Mouse (Mus musculus) liver, embryonic 14.5 days (tissue): ENCODE results near the gene Wdr48. TPM values are rescaled to one million over a fixed set of nuclear protein-coding genes. Genes with fewer than 3 reads are reported as not detected.

ENCODE experiments used
- ATAC-seq: fragments of 200-750 bp; cut with Nextera tagmentation; 2 replicates; pipeline ENCODE4 v1.8.0; 2017; ENCODE audit warnings: moderate number of reproducible peaks, mild to moderate bottlenecking, moderate library complexity; ENCODE audit not compliant: insufficient read depth
- DNase-seq, 3 experiments: peaks; one replicate each; pipeline ENCODE4 v3.0.0-alpha.2; 2012 to 2013; ENCODE audit warnings: low read depth in 3 of 3, low spot score in 3 of 3
- H3K27ac ChIP-seq: fragments of 300-500 bp; sonication (generic); 2 replicates; pipeline ENCODE4 v1.5.1; 2014; ENCODE audit warnings: moderate library complexity, mild to moderate bottlenecking, control low read depth, inconsistent platforms
- H3K27me3 ChIP-seq: fragments of 300-500 bp; sonication (generic); 2 replicates; pipeline ENCODE4 v1.6.1; 2014; ENCODE audit warnings: mild to moderate bottlenecking, low read length, moderate library complexity; ENCODE audit not compliant: control insufficient read depth, insufficient read depth
- H3K36me3 ChIP-seq: fragments of 300-500 bp; sonication (generic); replicated peaks from 2 replicates; pipeline ENCODE4 v1.6.1; 2014; ENCODE audit warnings: low read depth; ENCODE audit not compliant: control insufficient read depth, insufficient read depth
- H3K4me1 ChIP-seq, 2 experiments: fragments of 200-500 bp in 1 of 2; fragments of 300-500 bp in 1 of 2; sonication (generic) in 1 of 2; replicated peaks; 2 replicates each; pipeline ENCODE4 v1.6.1; 2012 to 2014; ENCODE audit warnings: antibody characterized with exemption in 1 of 2, inconsistent platforms in 1 of 2, low read length in 1 of 2; ENCODE audit not compliant: control insufficient read depth in 2 of 2, insufficient read depth in 2 of 2
- H3K4me2 ChIP-seq: fragments of 300-500 bp; sonication (generic); 2 replicates; pipeline ENCODE4 v1.6.1; 2014; ENCODE audit warnings: low read depth, mild to moderate bottlenecking, control low read depth, moderate library complexity
- H3K4me3 ChIP-seq, 2 experiments: fragments of 200-500 bp in 1 of 2; fragments of 300-500 bp in 1 of 2; sonication (generic) in 1 of 2; 2 replicates each; pipeline ENCODE4 v1.5.1; 2012 to 2014; ENCODE audit warnings: low read depth in 2 of 2, low read length in 2 of 2, mild to moderate bottlenecking in 2 of 2, control low read depth in 1 of 2, inconsistent platforms in 1 of 2, moderate library complexity in 1 of 2; ENCODE audit not compliant: insufficient read depth in 1 of 2
- H3K9ac ChIP-seq: fragments of 300-500 bp; sonication (generic); replicated peaks from 2 replicates; pipeline ENCODE4 v1.6.1; 2014; ENCODE audit warnings: mild to moderate bottlenecking, control low read depth, moderate library complexity
- H3K9me3 ChIP-seq: fragments of 300-500 bp; sonication (generic); 2 replicates; pipeline ENCODE4 v1.6.1; 2016; ENCODE audit warnings: low read length, mixed read lengths; ENCODE audit not compliant: control insufficient read depth
- CTCF ChIP-seq: IDR thresholded peaks from 2 replicates; pipeline ENCODE4 v1.5.1; 2016; ENCODE audit warnings: antibody characterized with exemption, low read depth, control low read depth
- EP300 ChIP-seq: IDR thresholded peaks from 2 replicates; pipeline ENCODE4 v1.6.1; 2016; ENCODE audit warnings: antibody characterized with exemption, low read depth
- WGBS: fragments of 180-500 bp; shearing (Covaris S2); extraction: QIAGEN DNeasy Blood & Tissue Kit; methylation state at CpG from one replicate; pipeline ENCODE4 v1.1.7; 2014; ENCODE audit not compliant: insufficient replicate concordance; 5-methylcytosine and 5-hydroxymethylcytosine counted together
- polyA plus RNA-seq, 2 experiments: library from polyadenylated mRNA; depleted of rRNA in 1 of 2; stranded (reverse) in 1 of 2; unstranded in 1 of 2; fragments of >200 nt; fragmentation: Nextera tagmentation in 1 of 2; extraction: Ambion mirVana in 1 of 2; gene quantifications; 2 replicates each; pipeline versions ENCODE4 v1.2.1 to v1.2.3; 2012 to 2014

Gene Wdr48
- polyA plus RNA-seq, 2 experiments: 16.1 to 20.6 TPM

DNA sequence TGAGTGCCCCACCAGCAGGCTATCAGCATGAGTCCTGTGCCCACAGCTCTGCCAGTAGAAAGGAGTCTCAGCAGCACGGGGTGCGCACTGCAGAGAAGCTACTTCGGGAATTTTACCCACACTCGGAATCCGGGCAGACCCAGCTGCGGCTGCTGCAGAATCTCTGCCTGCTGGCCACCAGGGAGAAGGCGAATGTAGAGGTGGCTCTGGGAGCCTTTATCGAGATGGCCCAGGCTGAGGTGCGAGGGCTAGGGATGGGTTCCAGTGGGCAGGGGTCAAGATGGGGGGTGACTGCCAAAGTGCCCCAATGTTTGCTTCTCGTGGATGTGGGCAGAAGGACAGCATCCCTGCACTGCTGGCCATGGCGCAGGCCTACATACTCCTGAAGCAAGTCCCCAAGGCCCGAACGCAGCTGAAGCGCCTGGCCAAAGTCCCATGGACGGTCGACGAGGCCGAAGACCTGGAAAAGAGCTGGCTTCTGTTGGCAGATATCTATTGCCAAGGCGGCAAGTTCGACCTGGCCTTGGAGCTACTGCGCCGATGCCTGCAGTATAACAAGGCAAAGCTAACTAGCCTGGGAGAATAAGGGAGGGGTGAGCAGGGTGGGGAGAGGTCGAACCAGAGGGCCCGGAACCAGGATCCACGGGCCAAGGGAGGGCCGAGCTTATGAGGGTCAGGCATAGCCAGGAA, 71.7 kb downstream of the Wdr48 start:
- no peaks in the 10 kb centered on the region for H3K9me3 ChIP-seq
- DNase-seq (no peak), ATAC-seq (no peak)
- no peaks in the 10 kb centered on the region for H3K36me3 ChIP-seq
- no peak overlapping the region for H3K27ac ChIP-seq
- peaks cover 0 to 5% of the 10 kb centered on the region in 2 experiments; a peak in 2 of 4 replicates for H3K4me1 ChIP-seq
- 77% methylated on average over 26 of the region's 26 CpGs for WGBS
- no peak overlapping the region for H3K4me2 ChIP-seq
- H3K9ac ChIP-seq: no peak overlapping the region
- H3K27me3 ChIP-seq: no peaks in the 10 kb centered on the region
- TF ChIP-seq CTCF (no peak), EP300 (no peak)
- H3K4me3 ChIP-seq: no peak overlapping the region

DNA sequence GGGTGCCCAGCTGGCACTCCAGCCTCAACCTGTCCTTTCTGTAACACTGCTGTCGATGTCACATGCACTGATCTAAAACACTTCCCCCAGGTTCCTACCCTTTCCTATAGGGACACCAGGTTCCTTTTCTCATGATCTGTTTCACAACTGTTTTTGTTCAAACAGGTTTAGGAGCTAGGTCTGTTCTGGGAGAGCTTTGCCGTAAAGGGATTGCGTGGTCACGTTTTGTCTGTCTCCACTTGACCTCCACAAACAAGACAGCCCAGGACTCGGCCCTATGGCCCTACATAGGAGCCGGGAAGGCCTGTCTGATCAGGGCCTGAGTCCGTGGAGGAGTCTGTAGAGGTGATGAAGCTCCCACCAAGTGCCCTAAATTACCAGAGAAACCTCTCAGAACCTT, 75.1 kb downstream of the Wdr48 start:
- no peaks in the 10 kb centered on the region for H3K9me3 ChIP-seq
- H3K4me1 ChIP-seq: no peaks in the 10 kb centered on the region
- H3K27ac ChIP-seq: no peak overlapping the region
- H3K36me3 ChIP-seq: no peaks in the 10 kb centered on the region
- H3K4me2 ChIP-seq: no peak overlapping the region
- H3K9ac ChIP-seq: no peak overlapping the region
- H3K27me3 ChIP-seq: no peaks in the 10 kb centered on the region
- TF ChIP-seq CTCF (no peak), EP300 (no peak)
- DNase-seq (no peak), ATAC-seq (no peak)
- 60% methylated on average over 7 of the region's 7 CpGs for WGBS
- H3K4me3 ChIP-seq: no peak overlapping the region

- H3K4me1 ChIP-seq: no peaks in the 10 kb centered on the region
- no peak for ATAC-seq
- TF ChIP-seq CTCF: peak; percentile 65
- no peak for TF ChIP-seq EP300
- H3K27ac ChIP-seq: no peak overlapping the region
- H3K9me3 ChIP-seq: no peaks in the 10 kb centered on the region
- H3K27me3 ChIP-seq: no peaks in the 10 kb centered on the region
- H3K4me3 ChIP-seq: no peak overlapping the region
- 40% methylated on average over 6 of the region's 6 CpGs for WGBS
- no peaks in the 10 kb centered on the region for H3K36me3 ChIP-seq
- H3K4me2 ChIP-seq: no peak overlapping the region
- H3K9ac ChIP-seq: no peak overlapping the region
- no peak for DNase-seq
These were observed 75.5 kb downstream of the Wdr48 start for GRCm38 (mm10) chr9:119970221-119970620.

DNA sequence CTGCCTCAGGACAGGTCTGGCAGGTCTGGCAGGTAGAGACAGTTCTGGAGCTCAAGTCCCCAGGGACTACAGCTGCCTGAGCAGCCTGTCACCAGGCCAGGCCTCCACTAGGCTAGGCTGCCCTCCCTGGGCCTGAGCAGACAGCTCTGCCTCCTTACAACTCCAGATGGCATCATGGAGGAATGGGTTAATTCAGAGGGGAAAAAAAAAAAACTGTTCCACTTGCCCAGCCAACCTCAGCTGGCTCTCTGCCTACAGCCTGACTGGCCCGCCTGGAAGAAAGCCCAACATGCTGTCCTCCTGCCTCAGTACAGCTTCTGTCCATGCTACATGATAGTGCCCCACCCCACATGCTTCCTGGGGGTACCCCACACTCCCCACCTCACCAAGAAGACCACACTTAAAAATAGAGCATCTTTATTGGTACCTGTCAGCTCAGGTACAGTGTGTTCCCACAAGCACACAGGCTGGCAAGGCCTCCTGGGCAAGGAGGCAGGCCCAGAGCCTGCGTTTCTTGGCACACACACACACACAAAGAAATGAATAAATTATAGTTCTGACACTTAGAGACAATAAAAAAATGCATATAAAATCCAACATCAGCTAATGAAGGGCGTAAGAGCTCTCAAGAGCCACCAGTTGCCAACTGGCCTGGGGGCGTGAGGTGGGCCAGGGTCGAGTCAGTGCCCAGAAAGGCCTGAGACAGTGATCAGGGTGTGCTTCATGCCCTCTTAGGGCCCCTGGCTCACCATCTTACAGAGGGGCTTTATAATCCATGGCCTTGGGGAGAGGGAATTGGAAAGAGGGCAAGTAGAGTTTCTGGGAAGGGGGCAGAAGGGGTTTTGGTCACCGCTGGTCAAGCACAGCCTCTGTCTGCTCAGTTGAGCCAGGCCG, 76.3 kb downstream of the Wdr48 start:
- no peak for ATAC-seq
- Histone ChIP-seq H3K27me3 (no peaks in the 10 kb centered on the region), H3K27ac (no peak overlapping the region), H3K36me3 (no peaks in the 10 kb centered on the region), H3K4me1 (no peaks in the 10 kb centered on the region), H3K9ac (no peak overlapping the region), H3K4me3 (no peak overlapping the region), H3K9me3 (no peaks in the 10 kb centered on the region), H3K4me2 (no peak overlapping the region)
- TF ChIP-seq CTCF (no peak), EP300 (no peak)
- DNase-seq: no peak
- 68% methylated on average over 7 of the region's 7 CpGs for WGBS

GRCm38 (mm10) chr9:119972166-119972565, 77.5 kb downstream of the Wdr48 start:
- peaks cover 0 to 5% of the 10 kb centered on the region in 2 experiments; a peak in 3 of 4 replicates for H3K4me1 ChIP-seq
- WGBS: 76% methylated on average over 10 of the region's 10 CpGs
- H3K4me2 ChIP-seq: no peak overlapping the region
- H3K36me3 ChIP-seq: no peaks in the 10 kb centered on the region
- no peak overlapping the region for H3K27ac ChIP-seq
- no peaks in the 10 kb centered on the region for H3K9me3 ChIP-seq
- TF ChIP-seq EP300 (no peak), CTCF (no peak)
- no peak overlapping the region for H3K9ac ChIP-seq
- no peak for DNase-seq
- no peak for ATAC-seq
- H3K4me3 ChIP-seq: no peak overlapping the region
- H3K27me3 ChIP-seq: no peaks in the 10 kb centered on the region
